Mouse (Mus musculus) ovary, postnatal 14 days (tissue): ENCODE measurements around the gene Dnajc13.

Experiments
- DNase-seq: peaks from one replicate; pipeline ENCODE4 v3.0.0; 2022; ENCODE audit warnings: low spot score

The Dnajc13 gene

DNA sequence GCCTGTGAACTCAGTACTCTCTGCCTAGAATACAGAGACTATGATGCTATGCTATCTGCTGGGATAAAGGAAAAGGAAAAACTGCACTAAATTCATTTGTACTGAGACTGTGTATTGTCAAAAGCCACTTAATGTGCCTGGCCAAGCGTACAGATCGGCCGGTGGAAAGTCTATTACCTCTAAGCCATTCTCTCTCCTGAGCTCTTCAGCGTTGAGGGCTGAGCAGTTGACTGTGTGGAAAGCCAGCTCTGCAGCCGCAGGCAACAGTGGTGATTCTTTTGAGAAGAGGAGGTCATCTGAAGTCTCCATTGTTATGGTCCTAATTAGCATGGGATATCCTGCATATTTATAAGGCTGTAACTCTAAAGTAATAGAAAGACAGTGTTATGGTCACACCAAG is 80.4 kb downstream of the Dnajc13 start:
- DNase-seq, result no peak

- no peak for DNase-seq
These were observed 81.1 kb downstream of the Dnajc13 start for GRCm38 (mm10) chr9:104181626-104182025.

DNA sequence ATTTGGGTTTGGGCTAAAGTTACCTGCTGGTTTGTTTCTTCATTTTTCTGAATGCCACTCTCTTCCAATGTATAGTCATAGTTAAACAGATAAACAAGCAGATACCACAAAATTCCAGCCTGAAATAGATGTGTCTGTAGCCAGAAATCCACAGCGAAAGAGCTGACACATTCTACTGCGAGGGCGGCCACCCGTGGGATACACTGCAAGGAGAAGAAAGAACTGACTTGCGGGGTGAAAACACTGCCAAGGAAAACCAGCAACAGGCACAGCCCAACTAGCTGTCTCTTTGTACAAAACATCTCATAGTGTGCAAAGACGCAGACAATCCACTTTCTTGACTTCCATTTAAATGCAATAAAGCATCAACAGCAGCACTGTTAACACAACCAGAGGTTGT is 82.7 kb downstream of the Dnajc13 start:
- no peak for DNase-seq

GRCm38 (mm10) chr9:104172342-104172741 is 90.4 kb downstream of the Dnajc13 start:
- DNase-seq, result no peak

- DNase-seq, result no peak
These were observed 91.1 kb downstream of the Dnajc13 start for GRCm38 (mm10) chr9:104171651-104172050.

- no peak for DNase-seq
These were observed 92.7 kb downstream of the Dnajc13 start for GRCm38 (mm10) chr9:104169986-104170385.

DNA sequence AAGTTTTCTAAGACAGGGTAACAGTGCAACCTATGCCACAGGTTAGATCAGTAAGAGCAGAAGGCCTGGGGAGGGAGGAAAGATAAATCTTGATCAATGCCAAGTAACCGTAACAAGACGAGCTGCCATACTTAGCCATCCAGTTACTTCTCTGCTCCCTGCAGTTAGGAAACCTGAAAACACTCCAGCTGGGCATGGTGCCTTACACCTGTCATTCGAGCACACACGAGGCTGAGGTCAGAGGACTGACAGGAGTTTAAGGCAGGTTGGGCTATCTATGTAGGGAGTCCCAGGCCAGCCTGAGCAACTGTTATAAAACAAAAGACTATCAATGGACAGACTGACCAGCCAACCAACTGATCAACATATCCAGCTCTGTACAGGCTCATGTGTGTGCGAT is 96.8 kb downstream of the Dnajc13 start:
- no peak for DNase-seq

GRCm38 (mm10) chr9:104164194-104164593 is 98.5 kb downstream of the Dnajc13 start:
- no peak for DNase-seq

GRCm38 (mm10) chr9:104161117-104161516 is 101.6 kb downstream of the Dnajc13 start:
- no peak for DNase-seq

DNA sequence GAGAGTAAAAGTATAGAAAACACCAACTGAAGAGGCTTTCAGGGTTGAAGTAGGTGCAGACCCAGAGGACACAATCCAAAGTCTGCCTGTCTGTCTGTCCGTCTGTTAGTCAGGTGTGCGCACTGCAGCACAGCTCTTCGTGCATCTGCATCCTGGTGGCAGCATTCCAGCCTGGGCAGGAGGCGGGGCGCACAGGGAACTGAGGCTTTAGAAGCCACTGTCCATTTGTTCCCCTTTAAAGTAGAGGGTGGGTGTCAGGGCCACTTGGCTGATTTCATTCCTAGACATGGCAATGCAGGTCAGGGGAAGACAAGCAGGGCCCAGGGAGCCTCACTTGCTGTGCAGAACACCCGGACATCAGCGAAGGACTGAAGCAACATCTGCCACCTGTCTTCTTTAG is 105.4 kb downstream of the Dnajc13 start:
- no peak for DNase-seq

- DNase-seq, result no peak
These were observed 106.2 kb downstream of the Dnajc13 start for GRCm38 (mm10) chr9:104156506-104156905.

- DNase-seq, result no peak
These were observed 107.5 kb downstream of the Dnajc13 start for GRCm38 (mm10) chr9:104155100-104155715.

GRCm38 (mm10) chr9:104152121-104152520 is 110.6 kb downstream of the Dnajc13 start:
- DNase-seq, result no peak

DNA sequence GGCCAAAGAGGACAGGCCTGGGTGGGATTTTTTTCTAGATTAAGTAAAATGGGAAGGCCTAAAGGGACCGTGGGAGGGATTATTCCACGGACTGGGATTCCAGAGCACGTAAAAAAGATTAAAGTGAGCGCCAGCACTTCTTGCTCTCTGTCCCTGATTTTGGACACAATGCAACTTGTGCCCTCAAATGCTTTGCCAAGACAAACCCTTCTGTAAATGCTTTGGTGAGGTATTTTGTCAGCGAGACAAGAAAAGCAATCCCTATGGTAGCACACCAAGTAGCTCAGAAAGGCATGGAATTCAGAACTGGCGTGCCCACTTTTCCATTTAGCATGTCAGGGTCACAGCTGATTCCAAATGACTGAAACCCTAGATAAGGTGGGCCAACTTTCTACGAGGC is 113.8 kb downstream of the Dnajc13 start:
- DNase-seq, result no peak

DNA sequence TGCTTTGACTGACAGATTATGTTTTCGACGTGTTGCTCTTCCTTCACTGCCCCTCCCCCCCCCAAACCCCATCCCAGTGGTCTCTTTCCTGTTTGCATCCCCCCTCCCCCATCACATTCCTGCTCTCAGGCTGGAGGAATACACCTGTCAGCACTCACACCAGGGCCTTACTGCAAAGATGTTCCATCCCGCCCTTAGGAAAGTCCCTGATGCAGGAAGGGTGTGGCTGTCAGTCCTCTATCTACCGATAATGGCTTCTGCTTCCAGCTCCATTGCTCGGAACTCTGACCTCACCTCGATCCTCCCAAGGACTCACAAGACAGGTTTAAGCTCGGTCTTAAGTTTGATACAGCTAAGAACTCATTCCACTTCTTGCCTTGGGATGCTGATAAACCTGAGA is 116.0 kb downstream of the Dnajc13 start:
- DNase-seq, result no peak

DNA sequence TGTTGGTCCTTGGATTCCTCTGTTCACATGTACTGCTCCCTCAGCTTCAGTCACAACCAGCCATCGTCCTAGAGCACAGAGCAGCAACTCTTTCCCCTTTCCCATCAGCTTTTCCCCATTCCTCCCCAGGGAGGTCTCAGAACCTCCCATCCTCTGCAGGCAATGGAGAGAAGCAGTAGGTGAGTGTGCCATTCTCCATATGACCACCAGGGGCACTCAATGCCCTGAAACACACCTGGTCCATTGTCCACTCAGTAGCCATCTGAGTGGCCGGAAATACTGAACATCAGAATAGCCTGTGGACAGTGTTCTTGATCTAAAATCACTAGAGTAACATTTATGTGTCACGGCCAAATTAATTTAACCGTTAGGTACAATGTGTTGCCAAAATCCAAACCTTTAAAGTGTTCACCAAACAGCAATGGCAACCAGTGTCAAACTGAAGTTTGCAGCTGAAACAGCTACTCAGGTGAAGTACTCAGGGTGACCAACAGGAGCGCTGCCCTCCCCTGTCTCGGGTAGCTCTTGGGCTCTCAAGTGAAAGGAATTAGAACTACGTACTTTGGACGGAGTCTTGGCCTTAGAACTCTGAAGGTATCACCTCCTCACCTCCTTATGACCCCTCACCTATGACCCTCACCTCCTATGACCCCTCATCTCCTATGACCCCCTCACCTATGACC is 118.3 kb downstream of the Dnajc13 start:
- DNase-seq, result no peak

DNA sequence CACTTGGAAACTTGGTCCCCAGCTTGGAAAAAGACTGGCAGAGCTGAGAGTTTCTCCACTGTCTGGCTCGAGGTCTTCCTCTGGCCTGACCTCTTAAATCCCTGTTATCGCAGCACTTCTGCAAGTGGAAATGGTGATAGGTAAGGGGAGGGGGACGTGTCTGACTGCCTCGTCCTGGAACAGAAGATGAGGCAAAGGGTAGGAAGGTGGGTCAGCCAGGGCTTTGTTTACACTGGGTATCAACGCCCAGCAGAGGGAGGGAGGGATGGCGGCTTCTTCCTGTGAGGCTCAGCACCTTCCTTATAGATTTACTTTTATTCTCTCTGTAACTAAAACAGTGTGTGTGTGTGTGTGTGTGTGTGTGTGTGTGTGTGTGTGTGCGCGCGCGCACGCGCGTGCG is 119.9 kb downstream of the Dnajc13 start:
- DNase-seq, result no peak

DNA sequence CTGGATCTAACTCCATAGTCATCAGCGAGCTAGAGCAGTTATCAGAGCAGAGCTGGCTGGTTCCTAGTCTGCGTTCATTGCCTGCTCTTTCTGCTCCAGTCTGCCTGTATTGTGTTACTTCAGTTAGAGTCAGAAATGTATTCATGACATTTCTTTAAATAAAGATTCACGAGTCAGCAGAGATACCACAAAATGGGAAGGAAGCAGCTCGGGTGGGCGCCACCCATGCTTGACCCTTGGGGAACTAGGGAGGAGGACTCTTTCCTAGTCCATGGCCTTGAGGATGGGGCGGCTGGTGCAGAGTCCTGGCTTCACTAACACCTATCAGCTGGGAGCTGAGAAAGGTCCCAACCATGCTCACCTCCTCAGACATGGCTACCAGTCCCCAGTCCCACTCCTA is 122.4 kb downstream of the Dnajc13 start:
- no peak for DNase-seq

- no peak for DNase-seq
These were observed 132.5 kb downstream of the Dnajc13 start for GRCm38 (mm10) chr9:104130141-104130755.

DNA sequence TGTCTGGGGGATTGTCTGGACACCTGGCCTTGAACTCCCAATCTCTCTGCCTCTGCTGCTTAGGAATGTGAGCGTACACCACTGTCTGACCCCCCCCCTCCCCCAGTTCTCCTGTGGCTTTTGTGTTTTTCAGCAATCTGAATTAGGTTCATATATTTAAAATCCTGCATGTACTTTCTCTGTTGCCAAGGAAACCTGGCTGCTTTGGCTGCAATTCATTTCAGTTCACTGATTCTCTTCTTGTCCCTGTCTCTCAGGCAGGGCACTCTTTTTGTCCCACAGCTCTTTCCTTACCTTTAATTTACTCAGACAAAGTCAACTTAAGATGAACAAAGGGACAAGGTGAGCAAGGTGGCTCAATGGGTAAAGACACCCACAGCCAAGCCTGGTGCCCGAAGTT is 134.6 kb downstream of the Dnajc13 start:
- no peak for DNase-seq

GRCm38 (mm10) chr9:104126833-104127232 is 135.9 kb downstream of the Dnajc13 start, which contains the start of gene Ackr4:
Gene Ackr4 (minus strand): TSS chr9:104126933.
- DNase-seq, result no peak

- no peak for DNase-seq
These were observed 139.1 kb downstream of the Dnajc13 start for GRCm38 (mm10) chr9:104123622-104124021.

DNA sequence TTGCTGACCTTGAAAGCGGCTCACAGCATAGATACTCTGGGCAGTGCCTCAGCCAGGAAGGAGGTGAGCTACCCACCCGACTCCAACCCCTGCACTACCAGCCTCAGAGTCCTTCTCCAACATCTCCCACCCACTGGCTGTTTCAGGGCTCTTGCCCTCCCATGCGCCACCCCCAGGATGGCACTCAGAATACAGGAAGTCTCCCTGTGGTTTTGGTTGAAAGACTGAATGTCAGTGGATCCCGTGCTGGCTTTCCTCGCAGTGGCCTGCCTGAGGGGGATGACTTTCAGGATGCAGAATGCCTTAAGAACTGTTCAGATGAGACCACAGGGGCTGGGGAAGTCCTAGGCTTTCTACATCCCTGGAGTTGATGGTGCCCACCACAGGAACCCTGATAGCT is 139.6 kb downstream of the Dnajc13 start:
- DNase-seq, result no peak

DNA sequence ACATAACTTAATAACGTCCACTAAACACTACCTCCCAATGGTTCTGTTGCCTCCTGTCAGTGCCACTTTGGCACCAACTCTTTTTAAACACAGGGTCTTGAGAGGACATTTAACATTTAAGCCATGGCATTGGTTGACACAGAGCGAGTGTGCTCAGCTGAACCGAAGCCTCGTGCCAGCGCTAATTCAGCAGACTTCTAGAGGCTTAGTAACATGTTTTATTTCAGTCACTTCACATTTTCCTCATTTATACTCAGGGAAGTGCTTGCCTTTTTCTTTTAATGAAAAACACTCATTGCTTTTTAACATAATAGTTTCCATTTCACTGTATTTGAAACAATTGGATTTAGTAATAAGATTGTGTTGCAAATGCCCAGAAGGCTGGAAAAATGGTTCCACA is 153.6 kb downstream of the Dnajc13 start:
- DNase-seq, result no peak
